Mouse (Mus musculus) small intestine, adult 2 months (tissue): ENCODE data around the gene Tgfa.

ENCODE experiments used
- CTCF ChIP-seq: fragments of 200-500 bp; IDR thresholded peaks from 2 replicates; pipeline ENCODE4 v1.5.1; 2012; ENCODE audit warnings: low read depth, mild to moderate bottlenecking, control low read depth, inconsistent platforms, low read length, moderate library complexity, mixed read lengths; ENCODE audit not compliant: insufficient replicate concordance, insufficient read length; ENCODE audit errors: extremely low read depth
- POLR2A ChIP-seq: fragments of 200-500 bp; IDR thresholded peaks from 2 replicates; pipeline ENCODE4 v1.6.1; 2012; ENCODE audit warnings: low read depth, mild to moderate bottlenecking, control low read depth, inconsistent platforms, low read length, moderate library complexity

DNA sequence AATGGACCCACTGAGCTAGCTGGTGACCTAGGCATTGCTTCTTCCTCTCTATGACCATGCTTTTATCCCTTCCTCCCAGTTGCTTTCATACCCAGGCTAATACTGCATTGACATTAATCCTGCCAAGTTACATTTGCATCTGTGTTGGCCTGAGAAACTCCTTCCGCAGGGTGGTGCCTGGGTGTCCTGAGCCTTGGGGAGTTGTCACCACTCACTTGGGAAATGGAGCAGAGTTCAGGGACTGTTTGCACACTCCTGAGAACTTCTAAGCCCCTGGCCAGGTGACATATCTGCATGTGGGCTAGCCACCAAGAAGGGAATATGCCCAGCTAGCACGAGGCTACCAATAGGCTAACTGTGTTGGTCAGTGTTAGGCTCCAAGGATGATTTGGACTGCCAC lies 23.0 kb downstream of the Tgfa start:
- TF ChIP-seq POLR2A (no peak), CTCF (no peak)
